Mouse (Mus musculus): Measurements from ENCODE around the gene Btbd11.

The Btbd11 gene

GRCm38 (mm10) chr10:85522220-85522760, 135.7 kb downstream of the Btbd11 start:
- no peak for DNase-seq (ENCODE audit: low spot score in 2 of 2)

- DNase-seq (ENCODE audit: low spot score in 2 of 2), result no peak
Observed at GRCm38 (mm10) chr10:85525267-85526015, 138.8 kb downstream of the Btbd11 start.

DNA sequence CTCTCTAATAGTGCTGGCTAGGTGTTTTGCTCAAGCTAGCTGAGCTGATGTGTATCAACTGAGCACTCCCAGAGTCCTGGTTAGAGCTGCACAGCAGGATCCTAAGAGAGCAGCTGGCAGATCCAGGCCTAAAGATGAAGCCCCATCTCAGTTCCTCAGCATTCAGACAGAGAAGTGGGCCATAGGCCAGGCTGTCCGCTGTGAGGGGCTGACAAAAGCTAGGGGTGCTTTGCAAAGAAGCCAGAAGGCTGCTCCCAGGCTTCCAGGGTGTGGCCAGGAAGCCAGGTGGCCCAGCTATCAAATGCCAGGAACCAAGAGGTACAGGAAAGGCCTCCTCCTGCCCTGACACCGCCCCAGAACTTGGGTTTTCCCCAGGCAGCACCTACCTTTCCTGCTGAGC, 140.0 kb downstream of the Btbd11 start:
- no peak for DNase-seq (ENCODE audit: low spot score in 2 of 2)

- no peak for DNase-seq (ENCODE audit: low spot score in 2 of 2)
Observed at GRCm38 (mm10) chr10:85527722-85528121, 141.1 kb downstream of the Btbd11 start.

DNA sequence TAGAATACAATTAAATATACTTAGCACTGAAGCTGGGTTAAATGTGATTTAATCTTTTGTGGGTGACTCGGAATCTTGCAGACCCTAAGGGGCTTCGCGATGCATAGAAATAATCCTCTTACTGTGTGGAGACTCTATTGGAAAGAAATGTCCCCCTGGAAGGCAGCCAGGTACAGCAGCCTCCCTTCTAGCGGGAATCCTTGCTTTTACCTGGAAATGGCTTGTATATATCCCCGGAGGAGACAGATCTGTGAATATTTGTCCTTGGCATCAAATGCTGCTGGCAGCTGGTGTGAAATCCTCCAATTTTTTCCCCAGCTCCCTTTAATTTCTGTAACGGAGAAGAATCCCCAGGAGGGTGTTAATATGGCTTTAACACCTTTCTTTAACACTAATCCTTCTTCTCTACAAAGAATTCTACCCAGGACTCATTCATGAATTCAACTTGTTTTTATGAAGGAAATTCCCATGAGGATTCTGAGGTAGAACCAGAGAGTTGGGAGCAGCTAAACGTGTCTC, 146.6 kb downstream of the Btbd11 start:
- no peak for DNase-seq (ENCODE audit: low spot score in 2 of 2)

- DNase-seq (ENCODE audit: low spot score in 2 of 2), result no peak
Observed at GRCm38 (mm10) chr10:85538051-85538753, 151.6 kb downstream of the Btbd11 start.

DNA sequence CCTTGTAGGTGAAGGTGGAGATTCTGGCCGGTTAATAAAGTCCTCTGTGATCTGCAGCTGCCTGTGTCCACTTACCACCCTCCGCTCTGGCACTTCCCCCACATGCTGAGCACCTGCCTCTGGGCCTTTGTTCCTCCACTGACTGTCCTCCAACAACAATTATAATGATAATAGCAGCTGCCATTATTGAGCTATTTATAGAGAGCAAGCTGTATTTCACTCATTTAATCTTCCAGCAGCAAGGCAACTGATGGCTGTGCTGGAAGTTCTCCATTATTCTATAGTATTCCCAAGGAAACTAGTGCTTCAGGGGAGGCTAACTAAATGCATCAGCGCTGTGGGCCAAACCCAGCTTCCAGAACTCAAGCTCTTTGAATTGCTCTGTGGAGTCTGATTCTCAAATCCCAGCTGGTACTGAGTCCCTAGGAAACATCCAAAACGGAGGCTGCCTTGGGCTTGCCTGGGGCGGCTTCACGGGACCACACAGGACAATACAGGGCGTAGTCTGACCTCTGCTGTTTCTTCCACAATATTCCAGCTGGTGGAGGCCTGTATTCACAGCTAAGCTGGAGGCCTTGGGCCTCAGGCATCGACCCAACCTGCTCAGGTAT, 153.0 kb downstream of the Btbd11 start:
- DNase-seq (ENCODE audit: low spot score in 2 of 2), result no peak

GRCm38 (mm10) chr10:85540311-85541093, 153.9 kb downstream of the Btbd11 start:
- no peak for DNase-seq (ENCODE audit: low spot score in 2 of 2)

- DNase-seq (ENCODE audit: low spot score in 2 of 2), result no peak
Observed at GRCm38 (mm10) chr10:85541481-85541880, 154.9 kb downstream of the Btbd11 start.

GRCm38 (mm10) chr10:85541892-85542630, 155.4 kb downstream of the Btbd11 start:
- DNase-seq (ENCODE audit: low spot score in 2 of 2), result no peak

DNA sequence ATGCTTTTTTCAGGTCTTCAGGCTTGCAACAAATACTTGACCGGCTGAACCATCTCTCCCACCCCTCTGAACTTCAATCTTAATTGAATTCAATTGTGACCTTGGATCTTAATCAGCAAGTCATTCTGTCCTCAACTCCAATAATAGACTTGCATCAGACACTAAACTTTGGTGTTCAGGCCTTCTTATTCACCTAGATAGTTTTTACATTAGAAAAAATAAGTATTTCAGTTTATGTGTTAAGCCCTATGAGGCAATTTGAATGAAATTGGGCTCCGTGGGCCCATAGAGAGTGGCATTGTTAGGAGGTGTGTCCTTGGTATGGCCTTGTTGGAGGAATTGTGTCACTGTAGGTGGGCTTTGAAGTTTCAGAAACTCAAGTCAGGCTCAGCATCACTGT, 156.7 kb downstream of the Btbd11 start:
- DNase-seq (ENCODE audit: low spot score in 2 of 2), result no peak

DNA sequence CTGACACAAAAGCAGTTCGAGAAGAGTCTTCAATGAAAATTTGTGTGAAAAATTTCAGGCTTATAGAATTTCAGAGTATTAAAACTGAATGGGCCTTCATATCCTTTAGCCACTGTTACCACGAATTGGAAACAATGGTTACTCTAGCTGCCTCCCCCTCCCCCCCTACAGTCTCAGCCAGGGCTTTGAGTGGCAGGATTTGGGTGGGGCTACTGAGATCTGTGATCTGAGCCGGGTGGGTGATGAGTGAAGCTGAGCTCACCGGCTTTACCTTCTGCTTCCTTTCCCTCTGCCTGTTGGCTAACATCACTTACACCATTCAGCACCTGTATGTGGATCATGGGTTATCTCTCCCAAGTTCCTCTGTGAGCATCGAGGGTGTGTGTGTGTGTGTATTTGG, 158.4 kb downstream of the Btbd11 start:
- no peak for DNase-seq (ENCODE audit: low spot score in 2 of 2)

DNA sequence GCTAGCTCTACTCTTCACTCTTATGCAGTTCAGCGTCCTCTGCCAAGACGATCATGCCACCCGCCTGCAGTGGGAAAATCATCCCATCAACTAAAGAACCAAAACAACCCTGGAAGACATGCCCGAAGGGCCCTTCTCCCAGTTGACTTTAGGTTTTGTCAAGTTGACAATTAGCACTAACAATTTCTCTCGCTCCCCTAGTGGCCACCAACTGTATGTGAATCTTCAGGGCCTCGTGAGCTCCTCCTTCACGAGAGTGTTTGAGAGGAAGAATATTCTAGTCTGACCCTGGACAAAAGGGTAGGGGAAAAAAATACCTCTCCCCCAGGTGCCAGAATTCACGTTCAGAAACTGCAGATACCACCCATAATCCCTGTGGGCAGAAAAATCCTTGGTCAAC, 168.6 kb downstream of the Btbd11 start:
- DNase-seq (ENCODE audit: low spot score in 2 of 2), result no peak

DNA sequence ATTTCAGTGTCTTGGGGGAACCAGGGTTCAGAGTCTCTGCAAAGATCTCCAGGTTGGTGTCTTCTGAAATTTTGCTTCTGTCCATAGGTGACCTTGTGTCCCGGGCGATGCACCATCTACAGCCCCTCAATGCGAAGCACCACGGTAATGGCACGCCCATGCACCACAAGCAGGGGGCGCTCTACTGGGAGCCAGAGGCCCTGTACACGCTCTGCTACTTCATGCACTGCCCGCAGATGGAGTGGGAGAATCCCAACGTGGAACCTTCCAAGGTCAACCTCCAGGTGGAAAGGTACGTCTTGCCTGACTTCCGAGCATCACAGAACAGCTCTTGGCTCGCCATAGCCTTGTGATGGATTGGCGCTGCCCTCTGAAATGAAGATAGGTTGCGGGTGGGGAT, 174.8 kb downstream of the Btbd11 start:
- DNase-seq (ENCODE audit: low spot score in 2 of 2), result no peak

DNA sequence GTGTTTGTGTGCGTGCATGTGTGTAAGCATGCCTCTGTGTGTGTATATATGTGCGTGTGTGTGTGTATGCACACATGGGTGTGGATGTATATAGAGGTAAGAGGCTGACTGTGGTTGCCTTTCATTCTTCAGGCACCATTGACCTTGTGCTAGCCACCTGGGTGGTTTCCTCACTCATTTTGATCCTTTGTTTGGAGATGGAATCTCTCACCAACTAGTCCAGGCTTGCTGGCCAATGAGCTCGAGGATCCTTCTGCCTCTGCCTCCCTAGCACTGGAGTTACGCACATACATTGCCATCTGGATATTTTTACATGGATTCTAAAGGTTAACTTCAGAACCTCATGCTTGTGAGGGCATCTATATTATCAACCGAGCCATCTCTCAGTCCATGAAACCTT, 184.8 kb downstream of the Btbd11 start:
- no peak for DNase-seq (ENCODE audit: low spot score in 2 of 2)

- no peak for DNase-seq (ENCODE audit: low spot score in 2 of 2)
Observed at GRCm38 (mm10) chr10:85572571-85572970, 186.0 kb downstream of the Btbd11 start.

GRCm38 (mm10) chr10:85577891-85578420, 191.3 kb downstream of the Btbd11 start:
- DNase-seq (ENCODE audit: low spot score in 2 of 2), result no peak

- DNase-seq (ENCODE audit: low spot score in 2 of 2), result no peak
Observed at GRCm38 (mm10) chr10:85578571-85579465, 192.2 kb downstream of the Btbd11 start.

DNA sequence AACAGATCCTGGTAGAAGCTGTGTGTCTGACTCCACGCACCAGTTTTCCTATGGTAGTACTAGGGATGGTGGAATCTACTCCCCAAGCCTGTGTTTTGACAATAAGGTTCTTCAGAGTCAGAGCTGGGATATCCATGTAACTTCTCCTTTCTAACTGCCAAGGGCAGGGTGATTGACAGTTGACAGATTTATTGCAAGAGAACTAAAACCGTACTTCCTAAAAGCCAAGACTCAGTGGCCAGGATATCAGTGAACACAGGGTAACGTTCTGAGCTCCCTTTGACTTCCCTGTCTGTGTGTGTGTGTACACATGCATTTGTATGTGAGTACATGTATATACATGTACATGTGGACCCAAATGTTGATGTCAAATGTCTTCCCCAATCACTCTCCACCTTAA, 201.1 kb downstream of the Btbd11 start:
- no peak for DNase-seq (ENCODE audit: low spot score in 2 of 2)

DNA sequence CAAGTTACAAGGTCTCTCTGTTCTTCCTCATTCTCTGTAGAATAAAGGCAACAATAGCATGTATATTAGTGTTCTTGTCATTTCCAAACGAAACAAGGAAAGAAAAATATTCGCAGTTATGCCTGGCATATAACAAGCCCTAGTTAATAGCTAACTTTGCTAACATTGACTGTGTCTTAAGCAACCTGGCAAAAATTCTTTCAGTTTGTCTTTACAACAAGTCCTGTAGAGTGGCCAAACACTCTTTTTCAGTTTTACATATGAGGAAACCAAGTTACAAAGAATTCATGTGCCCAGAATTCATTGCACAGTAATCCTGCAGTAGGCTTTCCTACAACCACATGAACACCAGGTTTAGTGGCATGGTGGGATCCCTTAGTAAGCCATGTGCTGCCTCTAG, 203.4 kb downstream of the Btbd11 start:
- no peak for DNase-seq (ENCODE audit: low spot score in 2 of 2)

Data from natural killer cell, adult 2 months (primary cell).